Mouse (Mus musculus) brain, embryonic 14.5 days (tissue): ENCODE measurements around the gene Dus4l.

ENCODE experiments used
- CTCF ChIP-seq: fragments of 200-500 bp; IDR thresholded peaks from 2 replicates; pipeline ENCODE4 v1.5.1; 2012; ENCODE audit warnings: inconsistent platforms, mild to moderate bottlenecking, moderate library complexity, borderline replicate concordance; ENCODE audit not compliant: insufficient read depth, insufficient read length; ENCODE audit errors: extremely low read depth
- POLR2A ChIP-seq: fragments of 200-500 bp; IDR thresholded peaks from 2 replicates; pipeline ENCODE4 v1.6.1; 2012; ENCODE audit warnings: mild to moderate bottlenecking, inconsistent platforms, borderline replicate concordance; ENCODE audit not compliant: poor library complexity, insufficient read depth, insufficient read length, severe bottlenecking; ENCODE audit errors: extremely low read depth

GRCm38 (mm10) chr12:31635240-31635607, 19.4 kb downstream of the Dus4l start:
- no peak for TF ChIP-seq POLR2A
- TF ChIP-seq CTCF = no peak
